27 mouse cellular contexts compared by ENCODE assay signal in genomic region chr1:75405547-75405946, GRCm38 (mm10). TPM values are rescaled to one million over a fixed set of nuclear protein-coding genes. Genes with fewer than 3 reads are reported as not detected.
"Had no signal": no experiment of that assay in that cellular context is flagged by ENCODE, and none has a peak within 500 bp of the region (broad histone marks: within the 10 kb centered on the region; RNA-seq: fewer than 3 reads in every experiment).

No protein-coding gene starts in this region.

- H3K9ac ChIP-seq: hindbrain, embryonic 14.5 days; intestine, embryonic 15.5 days; limb, embryonic 13.5 days; limb, embryonic 15.5 days; liver, embryonic 12.5 days; liver, embryonic 14.5 days had no signal

- H3K4me1 ChIP-seq: liver, embryonic 12.5 days had no signal

- DNase-seq: gastrocnemius, postnatal 10 days; gastrocnemius, postnatal 25 days; heart, adult 2 months; heart, postnatal 10 days; heart, postnatal 4 days; kidney, adult 18-20 months; kidney, adult 8-10 months; kidney, postnatal 10 days; kidney, postnatal 4 days; layer of hippocampus, adult 9-11 months; layer of hippocampus, postnatal 36 days; left cerebral cortex, postnatal 4 days had no signal

- H3K27ac ChIP-seq: heart, adult 2 months; hindbrain, embryonic 12.5 days; hindbrain, embryonic 14.5 days; intestine, embryonic 15.5 days; limb, embryonic 13.5 days; limb, embryonic 15.5 days; liver, embryonic 12.5 days; liver, embryonic 14.5 days had no signal

- H3K9me3 ChIP-seq: hindbrain, embryonic 10.5 days; hindbrain, embryonic 12.5 days; intestine, embryonic 15.5 days; limb, embryonic 13.5 days; limb, embryonic 15.5 days; liver, embryonic 12.5 days had no signal

- H3K4me2 ChIP-seq: heart, embryonic 11.5 days; hindbrain, embryonic 12.5 days; hindbrain, embryonic 14.5 days; intestine, embryonic 15.5 days; limb, embryonic 13.5 days; limb, embryonic 15.5 days; liver, embryonic 12.5 days had no signal

- H3K27me3 ChIP-seq: hindbrain, embryonic 12.5 days; intestine, embryonic 15.5 days; limb, embryonic 13.5 days; limb, embryonic 15.5 days had no signal

- ATAC-seq: forebrain, embryonic 16.5 days; hindbrain, embryonic 16.5 days; inflammation-experienced regulatory T-cells, adult 6 months; intestine, embryonic 15.5 days; intestine, postnatal 0 days; liver, embryonic 12.5 days had no signal

- H3K4me3 ChIP-seq: heart, adult 2 months; hindbrain, embryonic 10.5 days; hindbrain, embryonic 12.5 days; intestine, embryonic 15.5 days; limb, embryonic 13.5 days; limb, embryonic 15.5 days; liver, embryonic 12.5 days had no signal

RNA-seq across cellular contexts. Expression of gene Asic4, which starts 44.7 kb away (rescaled TPM):
- total RNA-seq: gastrocnemius, postnatal 10 days; gastrocnemius, postnatal 25 days; granulocyte monocyte progenitor cell, adult 5-6 weeks; heart, adult 2 months; heart, postnatal 10 days; heart, postnatal 4 days; liver, adult 2 months had no signal
- polyA plus RNA-seq: heart, adult 2 months; inflammation-experienced regulatory T-cells, adult 6 months; liver, adult 2 months had no signal

RNA-seq across cellular contexts. Expression of gene Des, which starts 45.4 kb away (rescaled TPM):
- total RNA-seq: granulocyte monocyte progenitor cell, adult 5-6 weeks had no signal
